Mouse (Mus musculus) midbrain, postnatal 0 days (tissue): Measurements from ENCODE around the gene Epm2aip1. TPM values are rescaled to one million over a fixed set of nuclear protein-coding genes. Genes with fewer than 3 reads are reported as not detected.

ENCODE experiments used
- ATAC-seq: fragments of 200-750 bp; cut with Nextera tagmentation; 2 replicates; pipeline ENCODE4 v1.8.0; 2017; ENCODE audit warnings: moderate number of reproducible peaks, mild to moderate bottlenecking, moderate TSS enrichment, moderate library complexity; ENCODE audit not compliant: low FRiP score
- DNase-seq: peaks from one replicate; pipeline ENCODE4 v3.0.0-alpha.2; 2015; ENCODE audit warnings: low spot score
- H3K27ac ChIP-seq: fragments of 300-500 bp; sonication (generic); 2 replicates; pipeline ENCODE4 v1.5.1; 2014; ENCODE audit warnings: low read depth, mild to moderate bottlenecking, low read length, mixed read lengths
- H3K27me3 ChIP-seq: fragments of 300-500 bp; sonication (generic); 2 replicates; pipeline ENCODE4 v1.6.1; 2014; ENCODE audit warnings: low read length, control low read depth, mixed read lengths; ENCODE audit not compliant: insufficient read depth
- H3K36me3 ChIP-seq: fragments of 300-500 bp; sonication (generic); 2 replicates; pipeline ENCODE4 v1.6.1; 2014; ENCODE audit warnings: low read length, control low read depth, mixed read lengths; ENCODE audit not compliant: insufficient read depth
- H3K4me1 ChIP-seq: fragments of 300-500 bp; sonication (generic); 2 replicates; pipeline ENCODE4 v1.6.1; 2014; ENCODE audit warnings: mild to moderate bottlenecking, control low read depth, antibody characterized with exemption, low read length, mixed read lengths; ENCODE audit not compliant: insufficient read depth
- H3K4me2 ChIP-seq: fragments of 300-500 bp; sonication (generic); 2 replicates; pipeline ENCODE4 v1.6.1; 2014; ENCODE audit warnings: low read depth, mild to moderate bottlenecking, low read length, mixed read lengths; ENCODE audit not compliant: poor library complexity, severe bottlenecking
- H3K4me3 ChIP-seq: fragments of 300-500 bp; sonication (generic); 2 replicates; pipeline ENCODE4 v1.5.1; 2014; ENCODE audit warnings: low read depth, mild to moderate bottlenecking, low read length, moderate library complexity
- H3K9ac ChIP-seq: fragments of 300-500 bp; sonication (generic); replicated peaks from 2 replicates; pipeline ENCODE4 v1.6.1; 2014; ENCODE audit warnings: mild to moderate bottlenecking, low read length, moderate library complexity, mixed read lengths; ENCODE audit not compliant: poor library complexity, severe bottlenecking
- H3K9me3 ChIP-seq: fragments of 300-500 bp; sonication (generic); 2 replicates; pipeline ENCODE4 v1.6.1; 2016; ENCODE audit warnings: low read length, control low read depth
- CTCF ChIP-seq: IDR thresholded peaks from 2 replicates; pipeline ENCODE4 v1.5.1; 2016; ENCODE audit warnings: antibody characterized with exemption, mild to moderate bottlenecking
- WGBS: fragments of 180-500 bp; shearing (Covaris S2); extraction: QIAGEN DNeasy Blood & Tissue Kit; methylation state at CpG from one replicate; pipeline ENCODE4 v1.1.7; 2014; 5-methylcytosine and 5-hydroxymethylcytosine counted together
- polyA plus RNA-seq: library from polyadenylated mRNA; unstranded; fragments of >200 nt; fragmentation: Nextera tagmentation; extraction: Ambion mirVana; gene quantifications from 2 replicates; pipeline ENCODE4 v1.2.1, GENCODE M21; 2015
- total RNA-seq: library from RNA; depleted of rRNA; stranded (reverse); fragments of >200 nt; gene quantifications from 2 replicates; pipeline ENCODE4 v1.2.3, GENCODE M21; 2014

Gene Epm2aip1
- total and polyA plus RNA-seq, 2 experiments from 2014 or later = 46.6 to 95.1 TPM

DNA sequence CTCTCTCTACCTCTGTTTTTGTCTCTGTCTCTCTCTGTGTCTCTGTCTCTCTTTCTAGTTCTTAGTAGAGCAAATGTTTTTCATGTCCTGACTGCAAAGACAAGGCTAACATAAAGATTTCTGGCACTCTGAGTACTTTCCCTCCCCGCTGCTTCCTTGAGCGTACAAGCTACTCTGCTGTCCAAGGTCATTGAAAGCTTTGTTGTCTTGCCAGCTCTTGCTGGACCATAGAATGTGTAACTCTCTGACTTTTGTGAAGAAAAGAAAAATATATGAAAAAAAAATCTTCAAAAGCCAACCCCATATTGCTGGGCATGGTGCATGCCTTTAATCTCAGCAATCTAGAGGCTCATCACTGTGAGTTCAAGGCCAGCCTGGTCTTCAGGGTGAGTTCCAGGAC lies 26.9 kb downstream of the Epm2aip1 start:
- WGBS = 64% methylated on average over 2 of the region's 2 CpGs
- Histone ChIP-seq H3K4me3 (no peak overlapping the region), H3K9me3 (no peaks in the 10 kb centered on the region), H3K9ac (no peak overlapping the region), H3K4me1 (no peaks in the 10 kb centered on the region; the same call in 1 of the 2 replicates), H3K27ac (no peak overlapping the region), H3K36me3 (no peaks in the 10 kb centered on the region), H3K27me3 (no peaks in the 10 kb centered on the region), H3K4me2 (no peak overlapping the region)
- ATAC-seq = no peak
- TF ChIP-seq CTCF = no peak
- DNase-seq = no peak

DNA sequence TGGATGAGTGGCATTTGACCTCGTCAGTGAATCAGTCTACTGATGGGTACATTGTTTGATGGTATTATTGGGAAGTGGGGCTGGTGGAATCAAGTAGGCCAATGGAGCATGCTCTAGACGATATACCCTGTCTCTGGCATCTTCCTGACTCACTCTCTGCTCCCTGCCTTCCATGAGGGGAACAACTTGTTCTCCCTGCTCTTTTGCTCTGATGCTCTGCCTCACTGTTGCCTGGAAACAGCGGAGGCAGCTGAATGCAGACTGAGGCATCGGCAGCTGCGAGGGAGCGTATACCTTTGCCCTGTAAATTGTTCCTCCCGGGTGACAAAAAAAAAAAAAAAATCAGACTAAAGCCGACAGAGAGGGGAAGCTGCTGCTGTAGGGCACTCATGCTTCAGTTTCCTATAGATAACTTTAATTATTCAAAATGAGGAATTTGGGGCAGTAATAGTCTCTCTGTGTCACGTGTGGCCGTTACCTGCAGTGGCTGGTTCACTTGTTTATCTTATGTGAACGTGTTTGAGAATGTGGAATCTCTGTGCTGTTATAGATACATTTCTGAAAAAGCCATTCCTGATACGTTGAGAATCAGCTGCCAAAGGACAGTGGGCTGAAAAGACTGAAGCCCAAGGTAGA lies 30.6 kb downstream of the Epm2aip1 start:
- no peaks in the 10 kb centered on the region for H3K36me3 ChIP-seq
- no peak overlapping the region for H3K4me2 ChIP-seq
- WGBS = 37% methylated on average over 12 of the region's 12 CpGs
- no peak for ATAC-seq
- H3K27me3 ChIP-seq = no peaks in the 10 kb centered on the region
- DNase-seq = no peak
- no peak overlapping the region for H3K4me3 ChIP-seq
- H3K9me3 ChIP-seq = no peaks in the 10 kb centered on the region
- TF ChIP-seq CTCF = no peak
- H3K27ac ChIP-seq = no peak overlapping the region
- H3K4me1 ChIP-seq = no peaks in the 10 kb centered on the region; the same call in 1 of the 2 replicates
- H3K9ac ChIP-seq = no peak overlapping the region

DNA sequence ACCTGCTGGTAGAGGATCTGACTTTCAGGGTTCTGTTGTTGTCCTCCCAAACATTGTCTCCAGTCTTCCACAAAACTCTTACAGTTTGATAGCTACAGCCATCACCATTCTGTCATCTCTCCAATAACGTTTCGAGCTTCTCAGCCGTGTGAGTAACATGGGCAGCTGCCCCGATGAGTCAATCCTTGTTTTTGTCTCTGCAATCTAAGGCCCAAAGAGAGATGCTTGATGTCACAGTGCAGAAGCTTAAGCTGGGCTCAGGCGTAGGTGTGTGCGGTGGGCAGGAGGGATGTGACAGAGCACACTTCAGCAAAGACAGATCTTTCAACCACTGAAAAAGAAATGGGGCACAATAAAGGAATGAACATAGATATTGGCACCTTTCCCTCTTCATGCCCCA lies 32.3 kb downstream of the Epm2aip1 start:
- no peaks in the 10 kb centered on the region for H3K36me3 ChIP-seq

DNA sequence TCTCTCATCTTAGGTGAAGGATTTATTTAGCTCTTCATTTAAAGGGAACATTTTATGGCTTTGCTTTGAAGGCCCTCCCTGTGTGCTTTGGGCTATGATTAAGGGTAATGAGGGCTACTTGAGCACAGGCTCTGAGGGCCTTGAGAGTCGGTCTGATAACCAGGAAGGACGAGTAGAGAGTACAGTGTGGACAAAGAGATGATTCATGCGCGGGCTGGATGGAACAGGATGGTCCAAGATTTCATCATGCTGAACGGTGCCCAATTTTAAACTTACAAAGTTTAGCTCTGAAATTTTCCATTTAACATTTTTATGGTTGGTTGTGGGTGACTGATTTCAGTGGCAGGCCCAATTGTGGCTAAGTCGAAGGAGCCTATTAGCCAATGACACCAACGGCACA lies 34.4 kb downstream of the Epm2aip1 start:
- no peaks in the 10 kb centered on the region for H3K36me3 ChIP-seq
- DNase-seq (no peak), ATAC-seq (no peak)
- H3K27me3 ChIP-seq = no peaks in the 10 kb centered on the region
- TF ChIP-seq CTCF = no peak
- H3K4me3 ChIP-seq = no peak overlapping the region
- no peak overlapping the region for H3K27ac ChIP-seq
- H3K4me2 ChIP-seq = no peak overlapping the region
- H3K9me3 ChIP-seq = no peaks in the 10 kb centered on the region
- WGBS = 87% methylated on average over 7 of the region's 7 CpGs
- H3K9ac ChIP-seq = no peak overlapping the region
- no peaks in the 10 kb centered on the region; the same call in 1 of the 2 replicates for H3K4me1 ChIP-seq

More for the DNA sequence above, 32.3 kb downstream of the Epm2aip1 start:
- H3K4me1 ChIP-seq = no peaks in the 10 kb centered on the region; the same call in 1 of the 2 replicates
- H3K27ac ChIP-seq = no peak overlapping the region
- no peak for DNase-seq
- no peak for ATAC-seq
- 94% methylated on average over 6 of the region's 6 CpGs for WGBS
- no peak overlapping the region for H3K9ac ChIP-seq
- no peak for TF ChIP-seq CTCF
- no peak overlapping the region for H3K4me2 ChIP-seq
- H3K4me3 ChIP-seq = no peak overlapping the region
- H3K9me3 ChIP-seq = no peaks in the 10 kb centered on the region
- H3K27me3 ChIP-seq = no peaks in the 10 kb centered on the region

DNA sequence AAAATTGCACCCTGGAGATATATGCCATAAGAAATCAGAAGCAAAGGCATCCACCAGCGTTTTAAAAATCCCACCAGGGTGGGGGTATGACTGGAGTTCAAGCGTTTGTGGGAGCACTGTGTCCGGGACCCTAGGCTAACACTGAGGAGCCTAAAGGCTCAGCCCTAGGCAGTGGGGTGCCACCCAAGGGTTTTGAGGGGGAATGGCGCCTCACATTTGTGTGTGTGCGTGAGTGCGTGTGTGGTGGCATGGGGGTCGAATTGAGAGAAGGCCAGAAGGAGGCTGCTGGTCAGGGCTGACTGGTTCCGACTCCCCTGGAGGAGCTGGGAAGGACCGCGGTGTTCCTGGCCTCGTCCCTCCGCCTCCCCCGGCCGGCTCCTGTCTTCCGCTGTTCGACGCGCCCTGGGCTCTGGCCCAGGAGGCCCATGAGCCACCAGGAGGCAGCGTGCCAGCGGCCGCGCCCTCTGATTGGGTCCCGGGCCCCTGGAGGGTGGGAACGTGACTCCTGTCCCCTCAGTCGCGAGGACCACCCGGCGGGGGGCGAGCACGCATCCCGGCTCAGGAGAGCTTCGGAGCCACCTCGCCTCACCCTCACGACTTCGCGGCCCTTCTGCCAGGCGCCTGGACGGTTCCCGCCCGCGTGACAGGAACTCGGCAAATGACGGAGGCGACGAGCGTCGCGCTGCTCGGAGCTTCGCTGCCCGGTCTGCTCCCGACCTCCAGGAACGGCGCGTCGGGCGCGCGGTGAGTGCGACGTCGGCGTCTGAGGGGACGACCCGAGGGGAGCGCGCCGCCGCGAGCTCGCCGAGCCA lies 39.5 kb downstream of the Epm2aip1 start, which contains the start of gene Trank1:
Gene Trank1, plus strand, starts transcription at position 709 of the 812 bp plus-strand sequence.
- H3K27ac ChIP-seq = peak within 1 kb of the TSS; percentile 81

More for the DNA sequence above, 39.5 kb downstream of the Epm2aip1 start, which contains the start of gene Trank1:
- Histone ChIP-seq H3K4me2 (peak within 1 kb of the TSS; percentile 70), H3K4me3 (peak within 1 kb of the TSS; percentile 75), H3K36me3 (no peaks in the 10 kb centered on the region), H3K9me3 (no peaks in the 10 kb centered on the region), H3K27me3 (peaks cover 6% of the 10 kb centered on the region; the same call in 1 of the 2 replicates), H3K4me1 (no peaks in the 10 kb centered on the region), H3K9ac (peak within 1 kb of the TSS; percentile 87)
- peak; percentile 74 for ATAC-seq
- peak; percentile 65 for DNase-seq
- 8% methylated on average over 52 of the region's 72 CpGs for WGBS
- TF ChIP-seq CTCF = peak; percentile 45
